Mouse (Mus musculus) CH12.LX (cell line): ENCODE results near the gene Tada3. TPM values are rescaled to one million over a fixed set of nuclear protein-coding genes. Genes with fewer than 3 reads are reported as not detected.

Experiments
- DNase-seq: peaks from one replicate; pipeline ENCODE4 v3.0.0-alpha.2; 2013; ENCODE audit errors: extremely low read depth
- H3K27ac ChIP-seq: 2 replicates; pipeline ENCODE4 v1.5.1; 2012; ENCODE audit warnings: low read depth, mild to moderate bottlenecking, control low read depth, moderate library complexity; ENCODE audit not compliant: insufficient read depth
- H3K27me3 ChIP-seq: replicated peaks from 2 replicates; pipeline ENCODE3; 2012; ENCODE audit warnings: inconsistent platforms
- H3K36me3 ChIP-seq, 2 experiments: replicated peaks in 1 of 2; 2 replicates each; pipeline versions ENCODE3 to v1.6.1; 2012; ENCODE audit warnings: inconsistent platforms in 1 of 2, low read length in 1 of 2, mild to moderate bottlenecking in 1 of 2, mixed read lengths in 1 of 2, moderate library complexity in 1 of 2; ENCODE audit not compliant: control insufficient read depth in 1 of 2, insufficient read depth in 1 of 2
- H3K4me1 ChIP-seq, 2 experiments: 2 replicates each; pipeline ENCODE4 v1.6.1; 2012; ENCODE audit warnings: inconsistent platforms in 1 of 2, moderate library complexity in 1 of 2; ENCODE audit not compliant: insufficient read depth in 2 of 2, control insufficient read depth in 1 of 2
- H3K4me2 ChIP-seq: 2 replicates; pipeline ENCODE4 v1.6.1; 2012; ENCODE audit warnings: low read depth, mild to moderate bottlenecking, control low read depth; ENCODE audit not compliant: poor library complexity, insufficient read depth, severe bottlenecking
- H3K4me3 ChIP-seq, 3 experiments: fragments of 150-350 bp in 1 of 3; sonication (generic) in 1 of 3; replicated peaks in 1 of 3; 2 replicates each; pipeline versions ENCODE3 to v1.5.1; 2011 to 2012; ENCODE audit warnings: low read depth in 2 of 3, low read length in 2 of 3, mild to moderate bottlenecking in 2 of 3, moderate library complexity in 2 of 3, control low read depth in 1 of 3, improper control_type of control experiment in 1 of 3, inconsistent platforms in 1 of 3, mixed read lengths in 1 of 3; ENCODE audit not compliant: poor library complexity in 1 of 3
- H3K79me2 ChIP-seq: replicated peaks from 2 replicates; pipeline ENCODE4 v1.6.1; 2012; ENCODE audit warnings: mild to moderate bottlenecking, moderate library complexity; ENCODE audit not compliant: control insufficient read depth, poor library complexity, insufficient read depth, severe bottlenecking; ENCODE audit errors: extremely low read depth
- H3K9ac ChIP-seq: 2 replicates; pipeline ENCODE4 v1.6.1; 2012; ENCODE audit warnings: low read depth, mild to moderate bottlenecking, control low read depth, moderate library complexity; ENCODE audit not compliant: insufficient read depth
- H3K9me3 ChIP-seq: replicated peaks from 2 replicates; pipeline ENCODE3; 2012; ENCODE audit warnings: low read length, inconsistent platforms, mixed read lengths
- BHLHE40 ChIP-seq: IDR thresholded peaks from 2 replicates; pipeline ENCODE4 v1.6.1; 2011; ENCODE audit warnings: mild to moderate bottlenecking, low read depth, low read length, improper control_type of control experiment
- CHD2 ChIP-seq: IDR thresholded peaks from 2 replicates; pipeline ENCODE4 v1.6.1; 2011; ENCODE audit warnings: low read length, improper control_type of control experiment
- CTCF ChIP-seq, 2 experiments: IDR thresholded peaks in 1 of 2; conservative IDR thresholded peaks in 1 of 2; 2 replicates each; pipeline ENCODE4 v1.5.1; 2011 to 2012; ENCODE audit warnings: low read depth in 2 of 2, low read length in 2 of 2, improper control_type of control experiment in 1 of 2, inconsistent platforms in 1 of 2, mild to moderate bottlenecking in 1 of 2, moderate library complexity in 1 of 2
- EP300 ChIP-seq: IDR thresholded peaks from 2 replicates; pipeline ENCODE4 v1.6.1; 2011; ENCODE audit warnings: low read length, improper control_type of control experiment
- ETS1 ChIP-seq: conservative IDR thresholded peaks from 2 replicates; pipeline ENCODE4 v1.6.1; 2012; ENCODE audit warnings: low read depth, mild to moderate bottlenecking, inconsistent platforms, low read length, improper control_type of control experiment, moderate library complexity
- GABPA ChIP-seq: IDR thresholded peaks from 2 replicates; pipeline ENCODE4 v1.6.1; 2012; ENCODE audit warnings: low read depth, low read length, improper control_type of control experiment, inconsistent platforms; ENCODE audit not compliant: insufficient replicate concordance
- IRF4 ChIP-seq: IDR thresholded peaks from 2 replicates; pipeline ENCODE4 v1.6.1; 2014; ENCODE audit warnings: low read depth, mild to moderate bottlenecking, inconsistent platforms, low read length, improper control_type of control experiment
- JUN ChIP-seq: IDR thresholded peaks from 2 replicates; pipeline ENCODE4 v1.6.1; 2011; ENCODE audit warnings: low read depth, mild to moderate bottlenecking, low read length, improper control_type of control experiment, moderate library complexity; ENCODE audit not compliant: insufficient read depth
- KAT2A ChIP-seq: IDR thresholded peaks from 2 replicates; pipeline ENCODE4 v1.6.1; 2012; ENCODE audit warnings: low read length, improper control_type of control experiment, inconsistent platforms; ENCODE audit not compliant: insufficient replicate concordance
- MAZ ChIP-seq: IDR thresholded peaks from 2 replicates; pipeline ENCODE4 v1.6.1; 2012; ENCODE audit warnings: low read depth, mild to moderate bottlenecking, inconsistent platforms, low read length, improper control_type of control experiment, moderate library complexity
- MEF2A ChIP-seq: IDR thresholded peaks from 2 replicates; pipeline ENCODE4 v1.6.1; 2014; ENCODE audit warnings: low read depth, mild to moderate bottlenecking, inconsistent platforms, low read length, improper control_type of control experiment, borderline replicate concordance
- MXI1 ChIP-seq: IDR thresholded peaks from 2 replicates; pipeline ENCODE4 v1.6.1; 2011; ENCODE audit warnings: mild to moderate bottlenecking, low read depth, low read length, improper control_type of control experiment
- MYC ChIP-seq: IDR thresholded peaks from 2 replicates; pipeline ENCODE4 v1.6.1; 2011; ENCODE audit warnings: low read depth, mild to moderate bottlenecking, improper control_type of control experiment, low read length
- NELFE ChIP-seq: IDR thresholded peaks from 2 replicates; pipeline ENCODE4 v1.6.1; 2011; ENCODE audit warnings: low read depth, low read length, improper control_type of control experiment
- PAX5 ChIP-seq: IDR thresholded peaks from 2 replicates; pipeline ENCODE4 v1.6.1; 2012; ENCODE audit warnings: low read length, inconsistent platforms, mixed read lengths
- POLR2A ChIP-seq: IDR thresholded peaks from 2 replicates; pipeline ENCODE4 v1.6.1; 2011; ENCODE audit warnings: low read depth, mild to moderate bottlenecking, improper control_type of control experiment, low read length
- RAD21 ChIP-seq: IDR thresholded peaks from 2 replicates; pipeline ENCODE4 v1.6.1; 2011; ENCODE audit warnings: low read depth, mild to moderate bottlenecking, low read length, improper control_type of control experiment, moderate library complexity
- RCOR1 ChIP-seq: conservative IDR thresholded peaks from 2 replicates; pipeline ENCODE4 v1.6.1; 2012; ENCODE audit warnings: low read depth, mild to moderate bottlenecking, inconsistent platforms, low read length, improper control_type of control experiment
- SMC3 ChIP-seq: IDR thresholded peaks from 2 replicates; pipeline ENCODE4 v1.6.1; 2011; ENCODE audit warnings: low read depth, low read length, improper control_type of control experiment
- TCF12 ChIP-seq: IDR thresholded peaks from 2 replicates; pipeline ENCODE4 v1.6.1; 2014; ENCODE audit warnings: low read depth, mild to moderate bottlenecking, inconsistent platforms, low read length, improper control_type of control experiment
- USF1 ChIP-seq: IDR thresholded peaks from 2 replicates; pipeline ENCODE4 v1.6.1; 2014; ENCODE audit warnings: low read depth, mild to moderate bottlenecking, inconsistent platforms, low read length, improper control_type of control experiment
- USF2 ChIP-seq: conservative IDR thresholded peaks from 2 replicates; pipeline ENCODE4 v1.6.1; 2011; ENCODE audit warnings: low read depth, low read length, improper control_type of control experiment
- ZMIZ1 ChIP-seq: IDR thresholded peaks from 2 replicates; pipeline ENCODE4 v1.6.1; 2012; ENCODE audit warnings: low read depth, mild to moderate bottlenecking, inconsistent platforms, low read length, improper control_type of control experiment
- dilution Hi-C: fragments of 300-500 bp; cut with MboI; formaldehyde crosslinking; loops from 2 replicates; pipeline ENCODE4 v1.14.3; 2020; ENCODE audit warnings: low sequenced_read_pairs; ENCODE audit not compliant: extremely low pct_unique_long_range_greater_than_20kb, extremely low pct_ligation_motif_present
- in situ Hi-C: fragments of 300-500 bp; cut with MboI; formaldehyde crosslinking; loops from 3 replicates; pipeline ENCODE4 v1.14.3; 2019; ENCODE audit warnings: low sequenced_read_pairs, low pct_ligation_motif_present, low pct_unique_long_range_greater_than_20kb, mixed read lengths
- polyA plus RNA-seq: library from polyadenylated mRNA; unstranded; fragments of >175 nt; gene quantifications from 2 replicates; pipeline ENCODE4 v1.2.1, GENCODE M21; 2012; ENCODE audit warnings: low read depth; ENCODE audit not compliant: insufficient read length
- total RNA-seq, 2 experiments: library from RNA; depleted of rRNA; stranded (reverse); fragments of 300-350 nt in 1 of 2; fragments of >200 nt in 1 of 2; gene quantifications; 2 replicates each; pipeline ENCODE4 v1.2.3; 2012 to 2014

Tada3 gene
- total and polyA plus RNA-seq, 3 experiments = 7.2 to 28.2 (median 19.4) TPM

DNA sequence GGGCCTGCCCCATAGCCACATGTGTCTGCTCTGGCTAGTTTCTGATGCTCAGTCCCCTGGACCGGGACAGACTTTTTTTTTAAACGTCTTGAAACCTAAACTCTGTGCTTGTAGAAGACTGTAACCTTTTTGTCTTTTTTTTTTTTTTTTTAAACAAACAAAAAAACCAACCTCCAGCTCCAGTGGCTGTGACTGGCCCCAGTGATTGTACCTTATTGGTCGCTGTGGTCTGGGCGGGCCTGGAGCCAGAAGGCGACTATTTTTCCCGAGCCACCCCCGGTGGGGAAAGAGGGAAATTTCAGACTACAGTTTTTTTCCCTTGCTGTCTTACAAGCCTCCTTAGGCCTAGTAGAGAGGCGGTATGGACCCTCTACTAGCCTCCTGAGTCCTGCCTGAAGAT is 11.3 kb upstream of the Tada3 start, which contains the start of gene Ttll3:
TSS of gene Ttll3 (plus strand) at position 301 of the 400 bp plus-strand sequence.
- no peaks in the 10 kb centered on the region for H3K27me3 ChIP-seq

GRCm38 (mm10) chr6:113386025-113386424 is 8.3 kb upstream of the Tada3 start:
- H3K36me3 ChIP-seq = peaks cover 82 to 95% of the 10 kb centered on the region in 2 experiments
- in situ Hi-C loops = no loop called here
- H3K9me3 ChIP-seq = no peaks in the 10 kb centered on the region
- dilution Hi-C loops = no loop called here
- H3K9ac ChIP-seq = no peak overlapping the region
- H3K4me2 ChIP-seq = no peak overlapping the region
- no peaks in the 10 kb centered on the region for H3K27me3 ChIP-seq
- H3K79me2 ChIP-seq = peaks cover 14% of the 10 kb centered on the region
- H3K27ac ChIP-seq = no peak overlapping the region
- H3K4me1 ChIP-seq = peaks cover 0 to 9% of the 10 kb centered on the region in 2 experiments; a peak in 1 of 4 replicates
- H3K4me3 ChIP-seq = no peak overlapping the region
- TF ChIP-seq MAZ (no peak), MXI1 (no peak), RCOR1 (no peak), PAX5 (no peak), RAD21 (no peak), JUN (no peak), CTCF (conservative IDR thresholded peaks at IDR 0.05 in 1 of 2, IDR thresholded peaks at IDR 0.05 in 1 of 2; ENCODE audit: low read depth in 2 of 2, low read length in 2 of 2) (no peak), SMC3 (no peak), KAT2A (no peak), POLR2A (no peak), TCF12 (no peak), ZMIZ1 (no peak), MYC (no peak), GABPA (no peak), ETS1 (no peak), IRF4 (no peak), USF1 (no peak), EP300 (no peak)
- DNase-seq = no peak

More for the DNA sequence above, 11.3 kb upstream of the Tada3 start, which contains the start of gene Ttll3:
- H3K79me2 ChIP-seq = peaks cover 2% of the 10 kb centered on the region; the same call in 1 of the 2 replicates
- no peaks in the 10 kb centered on the region for H3K9me3 ChIP-seq
- no peak within 1 kb of the TSS for H3K4me3 ChIP-seq
- peaks cover 0 to 9% of the 10 kb centered on the region in 2 experiments; a peak in 1 of 4 replicates for H3K4me1 ChIP-seq
- H3K27ac ChIP-seq = no peak within 1 kb of the TSS
- in situ Hi-C loops = no loop called here
- DNase-seq = no peak
- peaks cover 75 to 96% of the 10 kb centered on the region in 2 experiments for H3K36me3 ChIP-seq
- dilution Hi-C loops = no loop called here
- no peak within 1 kb of the TSS for H3K4me2 ChIP-seq
- TF ChIP-seq GABPA (no peak), USF2 (no peak), CHD2 (no peak), MEF2A (no peak), CTCF (conservative IDR thresholded peaks at IDR 0.05 in 1 of 2, IDR thresholded peaks at IDR 0.05 in 1 of 2; ENCODE audit: low read depth in 2 of 2, low read length in 2 of 2) (no peak), NELFE (no peak), BHLHE40 (no peak), EP300 (no peak)
- H3K9ac ChIP-seq = no peak within 1 kb of the TSS
